Mouse (Mus musculus) liver, adult (tissue): ENCODE data around the gene Vmn2r61.

Experiments used
- GATA4 ChIP-seq: IDR thresholded peaks from 2 replicates; pipeline ENCODE4 v1.6.1; 2014; ENCODE audit warnings: mild to moderate bottlenecking, low read length; ENCODE audit not compliant: insufficient replicate concordance

Vmn2r61 gene

GRCm38 (mm10) chr7:42259753-42260152 is at the start of gene Vmn2r61:
Vmn2r61 (plus strand) TSS chr7:42260053.
- no peak for TF ChIP-seq GATA4
